Mouse (Mus musculus): ENCODE measurements at regions not wholly inside any gene's neighbourhood (a gene's known extent, or its start where the extent isn't known, plus 50 kb on each side); places are given as distances from the start of the nearest gene placed in this dataset.

DNA sequence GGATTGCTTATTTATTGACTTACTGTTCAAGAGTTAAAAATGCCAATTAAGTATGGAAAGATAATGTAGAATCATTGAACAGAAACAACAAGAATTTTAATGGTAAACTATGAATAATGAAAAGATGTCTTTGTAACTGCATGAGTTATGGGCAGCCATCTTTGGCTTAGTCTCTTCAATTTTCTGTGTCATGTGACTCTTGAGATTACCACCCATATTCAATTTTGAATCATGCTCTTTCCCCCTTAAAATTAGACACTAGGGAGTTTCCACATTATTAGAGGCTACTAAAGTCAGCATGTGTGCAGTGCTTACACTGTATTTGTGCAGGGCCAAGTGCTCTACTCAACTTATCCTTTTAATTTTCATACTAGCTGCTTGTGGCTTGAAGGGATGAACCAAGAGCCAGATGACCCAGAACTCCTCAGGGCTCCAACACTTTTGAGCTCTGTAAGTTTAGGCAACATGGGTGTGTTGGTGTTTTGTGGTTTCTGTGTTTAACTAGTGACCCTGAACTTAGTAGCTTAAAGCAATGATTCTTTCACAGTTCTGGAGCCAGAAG, 854.0 kb upstream of the Lrrc6 start:
- TF ChIP-seq CTCF (IDR thresholded peaks at IDR 0.05; ENCODE audit: low read depth), result no peak
- TF ChIP-seq EP300 (IDR thresholded peaks at IDR 0.05; ENCODE audit: low read depth), result no peak
